Mouse (Mus musculus): Measurements from ENCODE around the gene Clpb.

GRCm38 (mm10) chr7:101777053-101777452 is 113.6 kb downstream of the Clpb start:
- TF ChIP-seq POLR2A (IDR thresholded peaks at IDR 0.05; ENCODE audit: borderline replicate concordance, insufficient read depth, low read length): no peak
- no peak for TF ChIP-seq CTCF (IDR thresholded peaks at IDR 0.05; ENCODE audit: borderline replicate concordance, insufficient read depth, low read depth, low read length)
